Mouse (Mus musculus): ENCODE measurements at regions not wholly inside any gene's neighbourhood (a gene's known extent, or its start where the extent isn't known, plus 50 kb on each side); places are given as distances from the start of the nearest gene placed in this dataset.

DNA sequence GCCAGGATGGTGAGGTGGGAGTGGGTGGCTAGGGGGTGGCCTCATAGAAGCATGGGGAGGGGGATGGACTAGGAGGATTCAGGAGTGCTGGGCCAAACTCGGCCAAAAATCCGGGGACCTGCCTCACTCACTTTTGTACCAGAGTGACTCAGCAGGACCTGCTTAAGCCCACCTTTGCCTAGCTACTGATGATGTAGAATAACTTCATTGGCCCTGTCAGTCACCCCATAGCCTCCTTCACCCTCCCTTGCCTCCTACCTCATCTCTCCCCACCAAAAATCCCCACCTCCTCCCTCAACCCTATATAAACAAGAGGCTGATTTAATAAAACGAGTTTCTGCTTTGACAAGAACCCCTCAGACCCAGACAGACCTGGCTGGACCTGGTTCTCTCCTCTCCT is 920.3 kb upstream of the Vwc2 start:
- no peaks in the 10 kb centered on the region for H3K36me3 ChIP-seq (ENCODE audit: control insufficient read depth, insufficient read depth, low read length, poor library complexity, severe bottlenecking)
- no peaks in the 10 kb centered on the region for H3K4me1 ChIP-seq (ENCODE audit: control insufficient read depth, insufficient read depth, low read length)
- no peak overlapping the region for H3K9ac ChIP-seq (ENCODE audit: low read depth, poor library complexity, severe bottlenecking)
- no peak overlapping the region for H3K4me3 ChIP-seq (ENCODE audit: low read depth, low read length)
- H3K9me3 ChIP-seq (replicated peaks; ENCODE audit: control insufficient read depth, insufficient read depth, low read length, poor library complexity, severe bottlenecking) = 0 out of 2 replicates have a peak, but pooled peaks cover 3% of the 10 kb centered on the region
- H3K27ac ChIP-seq (ENCODE audit: insufficient read depth, low read length) = no peak overlapping the region
- H3K27me3 ChIP-seq (ENCODE audit: control insufficient read depth, insufficient read depth, low read length, poor library complexity, severe bottlenecking) = no peaks in the 10 kb centered on the region
- TF ChIP-seq EP300 (IDR thresholded peaks at IDR 0.05; ENCODE audit: insufficient read depth, low read depth, low read length) = no peak
- TF ChIP-seq POLR2A (IDR thresholded peaks at IDR 0.05; ENCODE audit: insufficient read depth, low read length) = no peak
- TF ChIP-seq CTCF (IDR thresholded peaks at IDR 0.05; ENCODE audit: low read depth, low read length) = no peak

DNA sequence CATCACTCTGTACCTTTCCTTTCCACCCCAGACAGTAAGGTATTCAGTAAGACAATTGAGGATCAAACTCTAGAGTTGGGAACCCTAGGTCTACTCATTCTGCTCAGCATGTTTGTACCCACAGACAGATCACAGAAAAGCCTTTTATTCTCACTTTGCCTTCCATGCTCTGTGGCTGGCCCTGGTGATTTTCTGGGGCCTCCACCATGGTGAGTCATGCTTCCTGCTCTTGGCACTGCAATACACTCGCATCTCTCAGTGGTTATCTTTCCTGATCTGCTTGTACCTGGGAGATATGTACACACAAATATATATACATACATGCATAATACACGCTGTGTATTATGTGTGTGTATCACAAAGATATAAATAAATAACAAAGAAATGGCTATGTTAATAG is 919.2 kb upstream of the Vwc2 start:
- Histone ChIP-seq H3K4me1 (ENCODE audit: control insufficient read depth, insufficient read depth, low read length) (no peaks in the 10 kb centered on the region), H3K27me3 (ENCODE audit: control insufficient read depth, insufficient read depth, low read length, poor library complexity, severe bottlenecking) (no peaks in the 10 kb centered on the region), H3K4me3 (ENCODE audit: low read depth, low read length) (no peak overlapping the region), H3K9ac (ENCODE audit: low read depth, poor library complexity, severe bottlenecking) (no peak overlapping the region), H3K27ac (ENCODE audit: insufficient read depth, low read length) (no peak overlapping the region), H3K36me3 (ENCODE audit: control insufficient read depth, insufficient read depth, low read length, poor library complexity, severe bottlenecking) (no peaks in the 10 kb centered on the region), H3K9me3 (replicated peaks; ENCODE audit: control insufficient read depth, insufficient read depth, low read length, poor library complexity, severe bottlenecking) (0 out of 2 replicates have a peak, but pooled peaks cover 3% of the 10 kb centered on the region)
- TF ChIP-seq EP300 (IDR thresholded peaks at IDR 0.05; ENCODE audit: insufficient read depth, low read depth, low read length) (no peak), CTCF (IDR thresholded peaks at IDR 0.05; ENCODE audit: low read depth, low read length) (no peak), POLR2A (IDR thresholded peaks at IDR 0.05; ENCODE audit: insufficient read depth, low read length) (no peak)

DNA sequence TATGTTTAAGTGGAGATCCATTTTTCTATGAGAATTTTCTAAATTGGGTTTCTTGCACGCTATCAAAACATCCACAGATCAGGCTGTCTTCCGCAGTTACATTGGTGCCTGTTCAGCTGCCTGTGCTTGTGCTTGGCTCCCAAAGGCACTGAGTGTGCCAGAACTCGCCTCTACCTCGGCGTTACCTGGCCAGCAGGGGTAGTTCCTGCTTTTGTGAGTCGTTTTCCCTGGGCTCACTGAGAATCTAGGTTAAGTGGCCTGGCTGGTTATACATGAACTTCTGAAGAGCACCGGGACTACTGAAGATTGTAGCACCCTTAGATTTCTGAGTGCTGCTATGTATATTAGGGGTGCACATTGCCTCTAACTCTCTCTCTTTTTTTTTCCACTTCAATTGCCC is 913.0 kb upstream of the Vwc2 start:
- TF ChIP-seq POLR2A (IDR thresholded peaks at IDR 0.05; ENCODE audit: insufficient read depth, low read length) (no peak), CTCF (IDR thresholded peaks at IDR 0.05; ENCODE audit: low read depth, low read length) (no peak), EP300 (IDR thresholded peaks at IDR 0.05; ENCODE audit: insufficient read depth, low read depth, low read length) (no peak)
- Histone ChIP-seq H3K36me3 (ENCODE audit: control insufficient read depth, insufficient read depth, low read length, poor library complexity, severe bottlenecking) (no peaks in the 10 kb centered on the region), H3K27ac (ENCODE audit: insufficient read depth, low read length) (no peak overlapping the region), H3K4me1 (ENCODE audit: control insufficient read depth, insufficient read depth, low read length) (no peaks in the 10 kb centered on the region), H3K9ac (ENCODE audit: low read depth, poor library complexity, severe bottlenecking) (no peak overlapping the region), H3K27me3 (ENCODE audit: control insufficient read depth, insufficient read depth, low read length, poor library complexity, severe bottlenecking) (no peaks in the 10 kb centered on the region), H3K4me3 (ENCODE audit: low read depth, low read length) (no peak overlapping the region), H3K9me3 (replicated peaks; ENCODE audit: control insufficient read depth, insufficient read depth, low read length, poor library complexity, severe bottlenecking) (0 out of 2 replicates have a peak, but pooled peaks cover 3% of the 10 kb centered on the region)

DNA sequence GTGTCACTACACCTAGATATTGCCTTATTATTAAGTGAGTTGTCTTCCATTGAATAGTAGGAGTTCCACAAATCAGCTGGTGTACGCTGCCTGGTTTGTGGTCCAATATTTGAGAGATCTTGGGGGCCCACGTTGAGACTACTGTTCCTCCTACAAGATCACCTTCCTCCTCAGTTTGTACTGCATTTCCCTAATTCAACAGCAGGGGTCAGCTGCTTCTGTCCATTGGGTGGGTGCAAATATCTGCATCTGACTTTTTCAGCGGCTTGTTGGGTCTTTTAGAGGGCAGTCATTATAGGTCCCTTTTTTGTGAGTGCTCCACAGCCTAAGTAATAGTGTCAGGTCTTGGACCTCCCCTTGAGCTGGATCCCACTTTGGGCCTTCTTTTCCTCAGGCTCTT is 908.8 kb upstream of the Vwc2 start:
- Histone ChIP-seq H3K9me3 (replicated peaks; ENCODE audit: control insufficient read depth, insufficient read depth, low read length, poor library complexity, severe bottlenecking) (no peaks in the 10 kb centered on the region), H3K27me3 (ENCODE audit: control insufficient read depth, insufficient read depth, low read length, poor library complexity, severe bottlenecking) (no peaks in the 10 kb centered on the region), H3K9ac (ENCODE audit: low read depth, poor library complexity, severe bottlenecking) (no peak overlapping the region), H3K36me3 (ENCODE audit: control insufficient read depth, insufficient read depth, low read length, poor library complexity, severe bottlenecking) (no peaks in the 10 kb centered on the region), H3K4me3 (ENCODE audit: low read depth, low read length) (no peak overlapping the region), H3K27ac (ENCODE audit: insufficient read depth, low read length) (no peak overlapping the region), H3K4me1 (ENCODE audit: control insufficient read depth, insufficient read depth, low read length) (no peaks in the 10 kb centered on the region)
- TF ChIP-seq CTCF (IDR thresholded peaks at IDR 0.05; ENCODE audit: low read depth, low read length) (no peak), POLR2A (IDR thresholded peaks at IDR 0.05; ENCODE audit: insufficient read depth, low read length) (no peak), EP300 (IDR thresholded peaks at IDR 0.05; ENCODE audit: insufficient read depth, low read depth, low read length) (no peak)
